Mouse (Mus musculus) layer of hippocampus, adult 9-10 months (tissue): ENCODE measurements around the gene 4930572O03Rik.
"Not testable (repeated sequence)": the region's sequence is repeated elsewhere in the genome, so short reads cannot be mapped to it uniquely, and the experiment has no call there.

Experiments
- DNase-seq: peaks from one replicate; pipeline ENCODE4 v3.0.0; 2022; ENCODE audit warnings: low spot score

Gene 4930572O03Rik

GRCm38 (mm10) chr5:15616195-15616594, 40.7 kb downstream of the 4930572O03Rik start:
- not testable (repeated sequence) for DNase-seq

GRCm38 (mm10) chr5:15610695-15611094, 46.2 kb downstream of the 4930572O03Rik start:
- DNase-seq = not testable (repeated sequence)

DNA sequence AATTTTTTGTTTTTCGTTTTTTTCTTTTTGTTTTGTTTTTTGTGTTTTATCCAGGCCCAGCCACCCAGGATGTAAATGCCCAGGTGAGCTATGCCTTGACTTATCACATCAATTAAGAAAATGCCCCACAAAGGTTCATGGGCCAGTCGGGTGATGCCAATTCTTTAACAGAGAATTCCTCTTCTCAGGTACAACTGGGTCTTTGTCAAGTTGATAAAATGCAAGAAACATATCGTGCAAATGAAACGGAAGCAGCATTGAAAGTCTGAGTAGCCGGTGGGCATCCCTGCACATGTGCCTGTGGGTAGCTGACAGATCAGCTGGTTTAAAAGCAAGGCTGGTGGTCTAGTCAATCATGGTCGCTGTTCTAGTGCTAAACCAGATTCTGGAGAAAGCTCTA, 50.2 kb downstream of the 4930572O03Rik start:
- not testable (repeated sequence) for DNase-seq

GRCm38 (mm10) chr5:15603585-15603984, 53.3 kb downstream of the 4930572O03Rik start:
- not testable (repeated sequence) for DNase-seq

DNA sequence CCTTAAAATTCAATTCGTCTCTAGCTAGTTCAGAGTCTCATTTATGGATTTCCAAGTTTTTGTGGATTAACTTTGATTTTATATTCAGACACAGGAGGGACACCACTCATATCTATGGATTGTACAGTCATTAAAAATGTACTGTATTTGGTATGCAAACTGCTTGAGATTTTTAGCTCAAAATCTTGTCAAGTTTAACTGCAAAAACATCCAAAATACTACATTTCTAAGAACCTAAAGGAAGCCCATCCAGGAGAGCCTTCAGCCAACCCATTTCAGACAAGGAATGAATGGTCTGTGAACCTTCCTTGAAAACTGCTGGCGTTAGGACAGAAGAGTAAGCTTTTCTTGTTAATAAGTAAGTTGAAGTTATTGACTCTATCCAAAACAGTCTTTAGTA, 53.9 kb downstream of the 4930572O03Rik start:
- DNase-seq = not testable (repeated sequence)

GRCm38 (mm10) chr5:15602424-15602947, 54.4 kb downstream of the 4930572O03Rik start:
- not testable (repeated sequence) for DNase-seq
